Mouse (Mus musculus): Measurements from ENCODE around the gene Tex9. TPM values are rescaled to one million over a fixed set of nuclear protein-coding genes. Genes with fewer than 3 reads are reported as not detected.

Tex9 gene
- total and polyA plus RNA-seq, 3 experiments = 1.3 to 2.1 (median 1.9) TPM

DNA sequence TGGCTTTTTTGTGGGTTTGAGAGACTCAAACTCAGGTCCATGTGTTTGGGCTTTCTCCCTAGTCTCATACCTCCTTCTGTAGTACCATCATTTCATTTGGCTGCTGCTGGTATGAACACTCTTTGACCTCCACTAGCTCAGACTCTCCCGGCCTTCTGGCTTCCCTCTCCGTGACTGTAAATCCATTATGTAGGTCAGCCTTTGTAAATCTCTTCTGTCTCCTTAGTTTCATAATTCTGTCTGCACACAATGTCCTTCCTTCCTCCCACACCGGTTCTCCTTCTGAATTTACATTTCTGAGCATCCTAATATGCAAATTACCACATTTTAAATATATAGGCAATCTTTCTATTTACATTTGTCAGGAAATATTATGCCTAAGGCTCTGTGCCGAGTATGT lies 64.2 kb downstream of the Tex9 start:
- TF ChIP-seq POLR2A (IDR thresholded peaks at IDR 0.05; ENCODE audit: insufficient read depth, low read depth, low read length) (no peak), CTCF (IDR thresholded peaks at IDR 0.05) (no peak), EP300 (IDR thresholded peaks at IDR 0.05; ENCODE audit: insufficient read depth, low read depth, low read length) (no peak)
- intact Hi-C loops (cut with DNase I) = no loop called here
- no peak overlapping the region for H3K4me3 ChIP-seq
- H3K36me3 ChIP-seq (ENCODE audit: control insufficient read depth, insufficient read depth, low read length) = no peaks in the 10 kb centered on the region
- no peaks in the 10 kb centered on the region for H3K79me2 ChIP-seq (replicated peaks; ENCODE audit: control insufficient read depth, insufficient read depth, low read length)
- WGBS = 60% methylated on average over 4 of the region's 4 CpGs
- no peaks in the 10 kb centered on the region for H3K27me3 ChIP-seq (ENCODE audit: control insufficient read depth, insufficient read depth, low read length)
- H3K9ac ChIP-seq (ENCODE audit: low read depth, low read length) = no peak overlapping the region
- no peak overlapping the region for H3K27ac ChIP-seq
- 0 out of 2 replicates have a peak, but pooled peaks cover 2% of the 10 kb centered on the region for H3K4me1 ChIP-seq (ENCODE audit: control insufficient read depth, insufficient read depth, low read length)
- no peak for DNase-seq

DNA sequence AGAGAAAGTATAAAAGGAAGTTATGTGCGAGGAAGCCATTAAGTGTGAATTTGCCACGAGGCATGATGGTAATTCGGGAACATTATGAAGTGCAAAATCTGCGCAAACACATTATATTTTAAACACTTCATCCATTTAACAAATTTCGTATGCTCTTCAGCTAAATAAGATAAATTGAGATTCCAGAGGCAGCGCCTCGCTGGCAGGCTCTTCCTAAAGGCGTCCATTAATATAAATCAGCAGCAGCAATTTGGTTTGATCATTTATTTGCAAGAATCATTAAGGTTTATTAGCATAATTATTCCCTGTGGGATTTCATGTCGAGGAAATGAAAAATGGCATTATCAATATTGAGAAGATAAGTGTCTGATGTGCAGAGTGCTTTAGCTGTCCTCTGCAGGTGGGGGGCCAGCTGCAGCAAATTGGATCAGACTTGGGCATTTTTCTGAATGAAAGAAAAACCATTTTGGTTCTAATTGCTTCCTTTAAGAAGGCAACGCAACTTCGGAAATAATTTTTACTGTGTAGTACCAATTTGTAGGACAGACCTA lies 66.6 kb downstream of the Tex9 start:
- Histone ChIP-seq H3K27ac (no peak overlapping the region), H3K36me3 (ENCODE audit: control insufficient read depth, insufficient read depth, low read length) (no peaks in the 10 kb centered on the region), H3K9ac (ENCODE audit: low read depth, low read length) (no peak overlapping the region), H3K27me3 (ENCODE audit: control insufficient read depth, insufficient read depth, low read length) (no peaks in the 10 kb centered on the region), H3K4me1 (ENCODE audit: control insufficient read depth, insufficient read depth, low read length) (peaks cover 5% of the 10 kb centered on the region), H3K4me3 (no peak overlapping the region), H3K79me2 (replicated peaks; ENCODE audit: control insufficient read depth, insufficient read depth, low read length) (no peaks in the 10 kb centered on the region)
- WGBS = 86% methylated on average over 11 of the region's 11 CpGs
- no peak for TF ChIP-seq EP300 (IDR thresholded peaks at IDR 0.05; ENCODE audit: insufficient read depth, low read depth, low read length)
- TF ChIP-seq CTCF (IDR thresholded peaks at IDR 0.05) = no peak
- TF ChIP-seq POLR2A (IDR thresholded peaks at IDR 0.05; ENCODE audit: insufficient read depth, low read depth, low read length) = no peak
- intact Hi-C loops (cut with DNase I) = no loop called here
- no peak for DNase-seq

GRCm38 (mm10) chr9:72422753-72423152 lies 69.3 kb downstream of the Tex9 start:
- 94% methylated on average over 2 of the region's 2 CpGs for WGBS
- TF ChIP-seq POLR2A (IDR thresholded peaks at IDR 0.05; ENCODE audit: insufficient read depth, low read depth, low read length) (no peak), CTCF (IDR thresholded peaks at IDR 0.05) (peak; percentile 36)
- Histone ChIP-seq H3K4me1 (ENCODE audit: control insufficient read depth, insufficient read depth, low read length) (peaks cover 5% of the 10 kb centered on the region), H3K4me3 (no peak overlapping the region), H3K79me2 (replicated peaks; ENCODE audit: control insufficient read depth, insufficient read depth, low read length) (no peaks in the 10 kb centered on the region), H3K27me3 (ENCODE audit: control insufficient read depth, insufficient read depth, low read length) (no peaks in the 10 kb centered on the region), H3K27ac (no peak overlapping the region), H3K9ac (ENCODE audit: low read depth, low read length) (no peak overlapping the region), H3K36me3 (ENCODE audit: control insufficient read depth, insufficient read depth, low read length) (no peaks in the 10 kb centered on the region)
- DNase-seq = no peak
- intact Hi-C loops (cut with DNase I) = no loop called here

- Histone ChIP-seq H3K27me3 (ENCODE audit: control insufficient read depth, insufficient read depth, low read length) (no peaks in the 10 kb centered on the region), H3K36me3 (ENCODE audit: control insufficient read depth, insufficient read depth, low read length) (no peaks in the 10 kb centered on the region), H3K4me3 (no peak overlapping the region), H3K27ac (no peak overlapping the region; the same call in 1 of the 2 replicates), H3K4me1 (ENCODE audit: control insufficient read depth, insufficient read depth, low read length) (peaks cover 5% of the 10 kb centered on the region), H3K9ac (ENCODE audit: low read depth, low read length) (no peak overlapping the region), H3K79me2 (replicated peaks; ENCODE audit: control insufficient read depth, insufficient read depth, low read length) (no peaks in the 10 kb centered on the region)
- peak; percentile 8 to 18 for DNase-seq
- no peak for TF ChIP-seq POLR2A (IDR thresholded peaks at IDR 0.05; ENCODE audit: insufficient read depth, low read depth, low read length)
- no peak for TF ChIP-seq CTCF (IDR thresholded peaks at IDR 0.05)
- TF ChIP-seq EP300 (IDR thresholded peaks at IDR 0.05; ENCODE audit: insufficient read depth, low read depth, low read length) = no peak
- intact Hi-C loops (cut with DNase I) = no loop called here
- WGBS = 41% methylated on average over 11 of the region's 11 CpGs
Observed at GRCm38 (mm10) chr9:72422284-72422683, 69.7 kb downstream of the Tex9 start.

DNA sequence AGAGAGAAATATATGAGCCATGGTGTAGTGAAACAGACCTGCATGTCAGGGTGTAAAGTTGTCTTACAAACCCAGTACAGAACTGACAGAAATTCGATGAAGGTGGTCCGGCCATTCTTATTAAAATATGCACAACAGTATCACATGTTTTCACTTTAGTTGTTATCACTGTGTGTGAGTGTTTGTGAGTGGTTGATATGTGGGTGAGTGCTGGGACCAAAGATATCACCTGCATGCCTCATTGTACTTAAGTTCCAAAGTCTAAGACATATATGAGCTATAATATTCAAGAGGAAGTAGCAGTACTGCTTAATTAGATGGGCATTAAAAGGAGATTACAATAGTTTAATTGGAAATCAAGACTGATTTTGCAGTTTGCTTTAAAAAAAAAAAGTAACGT lies 71.5 kb downstream of the Tex9 start:
- no peak overlapping the region for H3K27ac ChIP-seq
- no peak overlapping the region for H3K9ac ChIP-seq (ENCODE audit: low read depth, low read length)
- H3K4me3 ChIP-seq = no peak overlapping the region
- DNase-seq = no peak
- TF ChIP-seq CTCF (IDR thresholded peaks at IDR 0.05) (no peak), EP300 (IDR thresholded peaks at IDR 0.05; ENCODE audit: insufficient read depth, low read depth, low read length) (no peak), POLR2A (IDR thresholded peaks at IDR 0.05; ENCODE audit: insufficient read depth, low read depth, low read length) (no peak)
- WGBS = 63% methylated on average over 3 of the region's 3 CpGs
- H3K27me3 ChIP-seq (ENCODE audit: control insufficient read depth, insufficient read depth, low read length) = no peaks in the 10 kb centered on the region
- H3K79me2 ChIP-seq (replicated peaks; ENCODE audit: control insufficient read depth, insufficient read depth, low read length) = no peaks in the 10 kb centered on the region
- no peaks in the 10 kb centered on the region for H3K36me3 ChIP-seq (ENCODE audit: control insufficient read depth, insufficient read depth, low read length)
- intact Hi-C loops (cut with DNase I) = no loop called here
- peaks cover 3% of the 10 kb centered on the region for H3K4me1 ChIP-seq (ENCODE audit: control insufficient read depth, insufficient read depth, low read length)

DNA sequence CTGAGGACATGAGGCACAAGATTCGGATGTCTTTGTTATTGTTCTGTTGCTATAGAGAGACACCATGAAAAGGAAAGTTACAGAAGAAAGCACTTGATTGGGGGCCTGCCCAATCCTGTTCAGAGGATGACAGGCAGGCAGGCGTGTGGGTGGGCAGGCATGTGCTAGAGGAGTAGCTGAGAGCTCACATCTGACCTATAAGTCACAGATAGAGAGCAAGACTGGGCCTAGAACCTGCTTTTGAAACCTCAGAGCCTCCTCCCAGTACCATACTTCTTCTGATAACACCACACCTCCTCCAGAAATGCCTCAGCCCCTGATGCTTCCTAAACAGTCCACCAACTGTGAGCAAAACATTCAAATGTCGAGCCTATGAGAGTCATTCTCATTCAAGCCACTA lies 73.6 kb downstream of the Tex9 start:
- 81% methylated on average over 3 of the region's 3 CpGs for WGBS
- no peak for DNase-seq
- Histone ChIP-seq H3K9ac (ENCODE audit: low read depth, low read length) (no peak overlapping the region), H3K36me3 (ENCODE audit: control insufficient read depth, insufficient read depth, low read length) (no peaks in the 10 kb centered on the region), H3K27me3 (ENCODE audit: control insufficient read depth, insufficient read depth, low read length) (no peaks in the 10 kb centered on the region), H3K27ac (no peak overlapping the region), H3K4me1 (ENCODE audit: control insufficient read depth, insufficient read depth, low read length) (peaks cover 3% of the 10 kb centered on the region), H3K79me2 (replicated peaks; ENCODE audit: control insufficient read depth, insufficient read depth, low read length) (no peaks in the 10 kb centered on the region), H3K4me3 (no peak overlapping the region)
- TF ChIP-seq CTCF (IDR thresholded peaks at IDR 0.05) = no peak
- TF ChIP-seq POLR2A (IDR thresholded peaks at IDR 0.05; ENCODE audit: insufficient read depth, low read depth, low read length) = no peak
- no peak for TF ChIP-seq EP300 (IDR thresholded peaks at IDR 0.05; ENCODE audit: insufficient read depth, low read depth, low read length)
- intact Hi-C loops (cut with DNase I) = no loop called here

Measured in heart, adult 2 months (tissue).